Mouse (Mus musculus): ENCODE measurements around the gene Ccl5.
A peak's percentile ranks its signal among the peaks of the same experiment; 100 is the strongest.

The Ccl5 gene

DNA sequence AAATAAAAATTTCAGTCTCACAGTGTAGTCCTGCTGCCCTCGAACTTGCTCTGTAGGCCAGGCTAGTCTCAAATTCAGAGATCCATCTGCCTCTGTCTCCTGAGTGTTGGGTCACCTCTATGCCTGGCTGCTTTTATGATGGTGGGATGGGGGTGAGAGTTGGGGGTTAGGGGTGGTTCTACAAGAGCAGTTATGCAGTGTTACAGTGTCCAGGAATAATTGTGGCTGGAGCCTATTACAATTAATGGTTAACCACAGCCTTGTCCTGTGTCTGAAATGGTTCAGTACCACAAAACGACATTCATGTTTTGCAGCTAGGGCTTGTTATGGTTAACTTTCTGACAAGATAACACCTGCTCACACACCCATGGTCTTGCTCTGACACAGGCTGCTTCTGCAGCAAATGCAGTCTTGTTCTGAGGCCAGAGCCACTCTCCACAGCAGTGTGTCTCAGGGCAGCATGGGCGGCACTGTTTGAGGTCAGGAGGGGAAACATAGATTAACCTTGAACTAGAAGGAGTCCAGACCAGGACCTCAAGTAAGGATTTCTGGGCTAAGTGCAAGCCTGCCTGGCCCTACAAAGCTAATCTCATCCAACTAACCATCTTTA lies 8.5 kb upstream of the Ccl5 start:
- DNase-seq (ENCODE audit: low spot score in 2 of 2), result no peak

DNA sequence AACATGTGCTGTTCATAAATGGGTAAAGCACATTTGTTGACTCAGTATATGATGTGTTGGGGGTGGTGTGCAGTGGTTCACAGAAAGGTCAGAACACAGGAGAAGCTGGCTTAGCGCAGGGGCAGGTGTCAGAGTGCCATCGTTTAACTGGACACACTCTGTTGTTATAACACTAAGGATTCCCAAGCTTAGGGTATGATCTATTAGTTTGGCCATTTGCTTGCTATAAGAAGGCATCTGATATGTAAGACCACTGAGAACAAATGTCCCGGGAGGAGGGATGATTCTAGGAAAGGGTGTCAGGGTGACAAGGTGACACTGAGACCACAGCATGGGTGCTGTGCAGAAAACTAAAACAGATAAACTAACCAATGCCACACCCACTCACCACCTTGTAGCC lies 6.5 kb upstream of the Ccl5 start:
- DNase-seq (ENCODE audit: low spot score in 2 of 2), result no peak

DNA sequence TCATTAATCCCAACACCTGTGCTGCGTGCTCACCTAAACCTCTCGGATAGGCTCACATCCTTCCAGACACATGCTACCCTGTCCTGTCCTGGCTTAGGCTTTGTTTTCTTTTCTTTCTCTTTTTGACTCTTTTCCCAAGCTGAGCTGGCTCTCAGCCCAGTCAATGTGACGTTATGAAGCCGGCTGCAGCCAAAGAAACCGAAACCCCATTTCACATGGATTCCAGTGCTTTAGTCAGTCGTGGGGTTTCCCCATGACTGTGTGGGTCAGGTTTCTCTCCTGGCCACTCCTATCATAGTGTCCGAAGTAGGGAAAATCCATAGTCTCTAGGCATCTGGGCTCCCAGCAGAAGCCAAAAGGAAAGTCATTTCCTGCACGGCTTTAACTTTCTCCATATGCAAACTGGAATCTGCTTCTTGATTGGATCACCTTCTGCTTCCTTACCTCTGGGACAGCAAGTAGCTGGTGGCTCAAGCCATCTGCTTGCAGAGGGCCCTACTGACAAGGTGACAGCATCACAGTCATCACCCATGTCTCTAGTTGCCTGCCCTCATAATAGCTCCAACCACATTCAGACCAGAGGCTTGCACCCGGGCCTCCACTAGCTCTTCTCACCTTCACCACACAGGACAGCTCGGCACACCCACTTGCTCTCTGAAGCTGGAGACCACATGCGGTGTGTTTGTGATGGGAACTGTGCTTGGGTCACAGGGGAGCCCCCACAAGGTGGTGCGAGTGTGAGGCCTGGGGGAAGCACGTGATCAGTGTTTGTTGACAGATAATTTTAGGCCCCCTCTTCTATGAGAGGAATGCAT lies 4.5 kb upstream of the Ccl5 start:
- DNase-seq (ENCODE audit: low spot score in 2 of 2), result peak; percentile 26 to 69

DNA sequence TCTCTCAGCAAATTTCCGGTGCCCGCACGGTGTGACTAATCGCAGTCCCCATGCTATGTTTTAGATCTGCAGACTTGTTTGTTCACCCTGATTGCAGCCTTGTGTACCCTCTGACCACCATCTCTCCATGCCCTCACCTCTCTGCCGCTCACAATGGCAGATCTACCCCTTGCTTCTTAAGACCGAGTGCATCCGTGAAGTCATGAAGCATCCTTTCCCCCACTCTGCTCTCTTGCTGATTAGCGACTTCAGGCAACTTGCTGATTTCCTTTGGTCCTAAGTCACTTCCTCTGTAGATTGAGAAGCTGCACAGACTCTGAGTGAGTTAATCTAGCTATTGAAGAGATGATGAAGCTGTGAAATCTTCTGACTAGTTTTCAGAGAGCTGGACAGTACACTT lies 3.8 kb upstream of the Ccl5 start:
- DNase-seq (ENCODE audit: low spot score in 2 of 2), result no peak

DNA sequence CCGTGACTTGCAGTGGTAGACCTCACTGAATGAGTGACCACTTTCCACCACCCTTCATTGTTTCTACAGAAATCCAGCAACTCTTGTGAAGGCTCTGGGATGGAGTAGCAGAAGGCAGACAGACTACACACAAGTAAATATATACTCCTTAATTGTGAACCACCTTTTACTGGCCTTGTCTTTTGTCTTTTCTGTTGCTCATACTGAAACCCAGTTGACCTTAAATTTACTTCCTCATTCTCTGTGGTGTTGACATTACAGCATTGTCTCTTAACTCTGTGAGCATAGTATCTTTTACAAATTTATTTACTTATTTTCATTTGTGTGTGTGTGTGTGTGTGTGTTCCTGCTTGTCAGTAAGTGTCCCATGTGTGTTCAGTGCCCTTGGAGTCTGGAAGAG lies 2.9 kb upstream of the Ccl5 start:
- DNase-seq (ENCODE audit: low spot score in 2 of 2), result no peak

DNA sequence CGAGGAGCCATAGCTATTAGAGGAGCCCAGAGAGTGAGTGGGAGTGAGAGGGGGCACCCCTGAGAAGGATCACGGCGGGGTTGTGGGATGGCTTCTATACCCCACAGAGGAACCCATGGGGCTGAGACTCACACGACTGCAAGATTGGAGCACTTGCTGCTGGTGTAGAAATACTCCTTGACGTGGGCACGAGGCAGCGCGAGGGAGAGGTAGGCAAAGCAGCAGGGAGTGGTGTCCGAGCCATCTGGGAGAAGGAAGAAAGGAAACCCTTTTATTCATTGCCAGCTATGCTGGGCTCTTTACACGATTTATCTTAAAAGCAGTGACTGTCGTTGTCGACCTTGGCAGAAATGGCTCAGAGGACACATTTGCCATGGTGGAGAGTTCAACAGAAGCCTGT lies 1.3 kb downstream of the Ccl5 start:
- DNase-seq (ENCODE audit: low spot score in 2 of 2), result no peak

DNA sequence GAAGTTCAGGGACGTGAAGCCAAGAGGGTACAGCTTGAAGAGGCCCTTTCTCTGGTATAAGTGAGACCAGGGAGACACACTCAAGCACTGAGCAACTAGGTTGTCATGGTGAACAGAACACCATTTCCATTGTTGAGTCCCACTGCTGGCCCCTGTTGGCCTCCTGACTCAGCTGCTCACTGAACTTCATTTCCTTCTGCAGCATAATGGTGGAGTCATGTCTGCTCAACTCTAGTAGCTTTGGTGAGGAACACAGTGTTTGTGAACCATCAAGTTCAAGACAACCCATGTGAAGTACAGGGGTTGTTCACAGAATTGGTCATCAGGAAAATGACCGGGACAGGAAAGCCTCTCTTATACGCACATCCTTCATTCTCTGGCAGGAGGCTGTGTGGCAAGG lies 8.2 kb downstream of the Ccl5 start, which contains the start of gene Heatr9:
TSS of gene Heatr9 (minus strand) at position 101 of the 400 bp plus-strand sequence.
- no peak for DNase-seq (ENCODE audit: low spot score in 2 of 2)

DNA sequence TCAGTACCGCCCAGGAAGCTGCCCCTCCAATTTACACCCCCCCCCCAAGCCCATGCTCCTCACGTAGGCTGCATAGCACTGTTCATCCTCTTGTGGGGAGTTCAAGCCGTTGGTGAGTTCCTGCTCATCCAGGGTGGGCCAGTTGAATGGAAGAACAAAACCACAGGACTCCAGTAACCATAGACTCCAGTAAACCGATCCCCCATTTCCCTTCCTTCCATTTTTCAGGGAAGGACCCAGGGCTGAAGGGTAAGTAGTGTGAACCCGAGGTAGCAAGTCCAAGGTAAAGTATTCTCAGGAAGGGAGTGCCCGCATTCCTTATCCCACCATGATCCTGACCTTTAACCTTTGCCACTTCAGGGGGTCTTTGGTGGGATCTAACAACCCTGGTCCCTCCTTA lies 11.9 kb downstream of the Ccl5 start:
- no peak for DNase-seq (ENCODE audit: low spot score in 2 of 2)

DNA sequence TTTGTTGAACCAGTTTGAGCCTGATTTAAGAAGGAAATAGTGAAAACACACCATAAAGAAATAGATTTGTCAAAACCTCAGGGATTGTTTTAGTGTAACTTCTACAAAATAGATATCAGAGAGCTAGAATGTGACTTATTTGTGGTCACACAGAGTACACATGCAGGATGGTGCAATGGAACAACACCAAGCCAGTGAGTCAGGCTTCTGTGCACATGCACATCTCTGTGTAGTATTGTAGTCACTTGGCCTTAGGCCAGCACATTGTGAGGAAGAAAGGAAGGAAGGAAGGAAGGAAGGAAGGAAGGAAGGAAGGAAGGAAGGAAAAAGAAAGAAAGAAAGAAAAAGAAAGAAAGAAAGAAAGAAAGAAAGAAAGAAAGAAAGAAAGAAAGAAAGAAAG lies 13.2 kb downstream of the Ccl5 start:
- DNase-seq (ENCODE audit: low spot score in 2 of 2), result no peak

DNA sequence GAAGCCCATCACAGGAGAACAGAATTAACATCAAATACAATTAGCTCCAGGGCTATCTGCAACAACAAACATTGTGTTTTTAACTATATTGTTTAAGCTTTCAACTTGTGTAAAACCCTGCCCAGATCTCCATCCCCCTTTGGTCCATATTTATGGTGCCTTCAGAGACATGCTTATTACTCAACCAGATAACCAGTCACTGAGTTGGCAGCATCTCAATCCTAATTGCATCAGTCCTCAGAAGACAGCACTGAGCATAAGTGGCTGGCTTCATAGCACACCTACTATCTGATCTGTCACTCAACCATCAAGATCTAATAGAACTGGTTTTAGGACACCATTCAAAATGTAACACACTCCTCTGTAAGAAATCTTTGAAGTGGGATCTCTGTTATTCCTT lies 20.8 kb downstream of the Ccl5 start:
- no peak for DNase-seq (ENCODE audit: low spot score in 2 of 2)

DNA sequence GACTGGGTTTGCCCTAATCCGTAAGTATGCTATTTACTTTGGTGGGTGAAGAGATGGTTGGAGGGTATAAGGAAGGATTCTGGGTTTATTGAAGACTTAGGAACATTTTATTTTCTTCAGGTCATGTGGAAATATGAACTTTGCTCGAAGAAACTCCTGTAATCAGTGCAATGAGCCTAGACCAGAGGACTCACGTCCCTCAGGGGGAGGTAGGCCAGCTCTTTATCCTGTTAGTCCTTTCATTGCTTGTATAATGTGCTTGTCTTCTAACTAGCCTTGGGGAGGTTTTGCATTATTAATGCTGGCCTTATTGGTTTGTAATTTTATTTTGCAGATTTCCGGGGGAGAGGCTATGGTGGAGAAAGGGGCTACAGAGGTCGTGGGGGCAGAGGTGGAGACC lies 26.0 kb downstream of the Ccl5 start:
- DNase-seq (ENCODE audit: low spot score in 2 of 2), result no peak

DNA sequence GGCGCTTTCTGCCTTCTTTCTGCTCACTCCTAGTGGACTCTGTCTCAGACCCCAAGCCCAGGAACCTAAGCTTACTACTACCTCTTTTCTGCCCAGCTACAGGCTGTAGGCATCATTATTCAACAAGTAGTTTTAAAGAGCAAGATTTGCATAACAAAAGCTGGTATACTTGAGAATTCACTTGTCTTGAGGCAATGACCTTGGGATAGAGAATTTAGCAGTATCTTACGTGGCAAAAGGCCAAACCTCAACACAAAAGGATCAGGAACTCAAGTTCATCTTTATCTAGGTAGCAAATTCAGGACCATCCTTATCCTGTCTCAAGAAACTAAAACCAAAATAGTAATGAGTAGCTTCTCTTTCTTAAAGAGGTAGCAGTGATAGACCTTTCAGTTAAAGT lies 34.7 kb downstream of the Ccl5 start:
- no peak for DNase-seq (ENCODE audit: low spot score in 2 of 2)

DNA sequence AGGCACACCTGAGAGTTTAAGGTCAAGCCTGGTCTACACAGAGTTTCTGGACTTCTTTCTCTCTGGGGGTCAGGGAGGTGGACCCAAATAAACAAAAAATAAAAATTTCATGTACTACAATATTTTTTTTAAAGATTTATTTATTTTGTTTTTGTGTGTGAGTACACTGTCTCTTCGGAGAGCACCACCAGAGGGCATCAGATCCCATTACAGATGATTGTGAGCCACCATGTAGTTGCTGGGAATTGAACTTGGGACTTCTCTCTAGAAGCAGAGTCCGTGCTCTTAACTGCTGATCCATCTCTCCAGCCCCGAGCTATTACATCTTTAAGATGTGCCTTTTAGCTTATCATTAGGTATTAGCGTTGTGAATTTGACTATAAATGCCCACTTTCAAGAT lies 38.8 kb downstream of the Ccl5 start:
- DNase-seq (ENCODE audit: low spot score in 2 of 2), result no peak

All from cerebellum, postnatal 4 days (tissue).